Mouse (Mus musculus) midbrain, postnatal 0 days (tissue): ENCODE results near the gene S1pr3. TPM values are rescaled to one million over a fixed set of nuclear protein-coding genes. Genes with fewer than 3 reads are reported as not detected.
A peak's percentile ranks its signal among the peaks of the same experiment; 100 is the strongest.

Source experiments
- ATAC-seq: fragments of 200-750 bp; cut with Nextera tagmentation; 2 replicates; pipeline ENCODE4 v1.8.0; 2017; ENCODE audit warnings: moderate number of reproducible peaks, mild to moderate bottlenecking, moderate TSS enrichment, moderate library complexity; ENCODE audit not compliant: low FRiP score
- DNase-seq: peaks from one replicate; pipeline ENCODE4 v3.0.0-alpha.2; 2015; ENCODE audit warnings: low spot score
- H3K27ac ChIP-seq: fragments of 300-500 bp; sonication (generic); 2 replicates; pipeline ENCODE4 v1.5.1; 2014; ENCODE audit warnings: low read depth, mild to moderate bottlenecking, low read length, mixed read lengths
- H3K27me3 ChIP-seq: fragments of 300-500 bp; sonication (generic); 2 replicates; pipeline ENCODE4 v1.6.1; 2014; ENCODE audit warnings: low read length, control low read depth, mixed read lengths; ENCODE audit not compliant: insufficient read depth
- H3K36me3 ChIP-seq: fragments of 300-500 bp; sonication (generic); 2 replicates; pipeline ENCODE4 v1.6.1; 2014; ENCODE audit warnings: low read length, control low read depth, mixed read lengths; ENCODE audit not compliant: insufficient read depth
- H3K4me1 ChIP-seq: fragments of 300-500 bp; sonication (generic); 2 replicates; pipeline ENCODE4 v1.6.1; 2014; ENCODE audit warnings: mild to moderate bottlenecking, control low read depth, antibody characterized with exemption, low read length, mixed read lengths; ENCODE audit not compliant: insufficient read depth
- H3K4me2 ChIP-seq: fragments of 300-500 bp; sonication (generic); 2 replicates; pipeline ENCODE4 v1.6.1; 2014; ENCODE audit warnings: low read depth, mild to moderate bottlenecking, low read length, mixed read lengths; ENCODE audit not compliant: poor library complexity, severe bottlenecking
- H3K4me3 ChIP-seq: fragments of 300-500 bp; sonication (generic); 2 replicates; pipeline ENCODE4 v1.5.1; 2014; ENCODE audit warnings: low read depth, mild to moderate bottlenecking, low read length, moderate library complexity
- H3K9ac ChIP-seq: fragments of 300-500 bp; sonication (generic); replicated peaks from 2 replicates; pipeline ENCODE4 v1.6.1; 2014; ENCODE audit warnings: mild to moderate bottlenecking, low read length, moderate library complexity, mixed read lengths; ENCODE audit not compliant: poor library complexity, severe bottlenecking
- H3K9me3 ChIP-seq: fragments of 300-500 bp; sonication (generic); 2 replicates; pipeline ENCODE4 v1.6.1; 2016; ENCODE audit warnings: low read length, control low read depth
- CTCF ChIP-seq: IDR thresholded peaks from 2 replicates; pipeline ENCODE4 v1.5.1; 2016; ENCODE audit warnings: antibody characterized with exemption, mild to moderate bottlenecking
- WGBS: fragments of 180-500 bp; shearing (Covaris S2); extraction: QIAGEN DNeasy Blood & Tissue Kit; methylation state at CpG from one replicate; pipeline ENCODE4 v1.1.7; 2014; 5-methylcytosine and 5-hydroxymethylcytosine counted together
- polyA plus RNA-seq: library from polyadenylated mRNA; unstranded; fragments of >200 nt; fragmentation: Nextera tagmentation; extraction: Ambion mirVana; gene quantifications from 2 replicates; pipeline ENCODE4 v1.2.1, GENCODE M21; 2015
- total RNA-seq: library from RNA; depleted of rRNA; stranded (reverse); fragments of >200 nt; gene quantifications from 2 replicates; pipeline ENCODE4 v1.2.3, GENCODE M21; 2014; rRNA removed

Gene S1pr3
- total and polyA plus RNA-seq, 2 experiments from 2014 or later = 7.0 to 9.5 TPM

DNA sequence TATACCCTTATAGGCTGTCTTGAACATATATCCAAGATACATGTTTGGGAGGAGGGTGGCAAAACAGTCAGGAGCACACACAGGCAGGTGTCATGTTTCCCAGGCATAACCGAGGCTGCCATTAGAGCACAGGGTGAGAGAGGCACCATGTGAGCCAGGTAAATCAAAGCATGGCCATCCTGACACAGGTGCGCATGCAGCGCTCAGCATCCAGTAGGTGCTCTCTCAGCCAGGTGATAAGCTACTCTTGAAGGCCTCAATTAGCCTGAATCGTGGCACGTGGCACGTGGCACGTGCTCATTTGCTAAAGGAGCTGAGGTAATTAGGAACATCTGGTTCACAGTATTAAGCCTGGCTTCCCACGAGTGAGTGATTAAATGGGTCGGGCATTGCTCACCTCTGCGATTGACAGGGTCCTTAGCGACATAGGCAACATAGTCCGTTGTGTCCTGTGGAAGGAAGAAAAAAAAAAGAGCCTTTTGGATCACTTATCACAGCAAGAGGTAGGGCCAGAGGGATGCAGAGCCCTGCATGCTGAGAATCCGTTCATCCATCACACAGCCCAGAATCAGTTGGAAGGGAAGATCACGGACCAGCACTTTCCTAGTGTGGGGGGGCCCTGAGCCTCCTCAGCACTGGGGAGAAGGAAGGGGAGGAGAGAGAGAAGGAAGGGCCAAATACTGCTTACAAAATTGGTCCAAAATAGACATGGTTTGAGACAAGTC lies 57.8 kb downstream of the S1pr3 start:
- Histone ChIP-seq H3K36me3 (no peaks in the 10 kb centered on the region), H3K4me1 (no peaks in the 10 kb centered on the region), H3K4me2 (no peak overlapping the region), H3K27me3 (no peaks in the 10 kb centered on the region), H3K27ac (no peak overlapping the region), H3K9me3 (no peaks in the 10 kb centered on the region), H3K9ac (no peak overlapping the region), H3K4me3 (no peak overlapping the region)
- WGBS = 71% methylated on average over 14 of the region's 14 CpGs
- DNase-seq (peak; percentile 28), ATAC-seq (no peak)
- no peak for TF ChIP-seq CTCF

DNA sequence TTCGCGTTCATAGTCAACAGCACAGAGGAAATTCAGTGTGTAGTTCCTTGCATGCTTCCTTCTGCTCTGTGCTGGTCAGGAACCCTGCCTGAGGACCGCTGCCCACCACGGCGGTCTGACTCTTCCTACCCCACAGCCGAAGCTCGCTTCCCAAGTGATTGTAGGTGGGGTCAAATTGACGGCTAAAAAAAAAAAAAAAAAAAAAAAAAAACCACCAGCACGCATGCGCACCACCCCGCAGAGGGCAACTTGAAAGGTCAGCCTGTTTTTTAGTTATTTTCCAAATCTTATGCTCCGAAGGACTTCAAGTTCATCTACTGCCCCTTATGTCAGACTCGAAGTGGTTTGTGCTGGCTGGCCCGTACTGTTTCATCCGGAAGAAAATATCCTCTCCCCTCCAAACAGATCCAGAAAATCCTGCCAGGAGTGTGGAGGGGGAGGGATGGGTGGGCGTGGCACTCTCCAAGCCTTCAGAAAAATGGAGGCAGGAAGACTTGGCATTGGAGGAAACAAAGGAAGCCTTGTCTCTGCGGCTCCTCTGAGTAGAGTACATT lies 60.3 kb downstream of the S1pr3 start:
- no peak for ATAC-seq
- no peak for DNase-seq
- Histone ChIP-seq H3K36me3 (no peaks in the 10 kb centered on the region), H3K9me3 (no peaks in the 10 kb centered on the region), H3K27me3 (no peaks in the 10 kb centered on the region), H3K4me1 (no peaks in the 10 kb centered on the region), H3K4me3 (no peak overlapping the region), H3K9ac (no peak overlapping the region), H3K4me2 (no peak overlapping the region), H3K27ac (no peak overlapping the region)
- TF ChIP-seq CTCF = no peak
- WGBS = 80% methylated on average over 17 of the region's 17 CpGs

Other genes with a start within 250 kb of the S1pr3 start
- 3.4 and 6.7 TPM in 2 replicates for gene Nxnl2, start 237.6 kb upstream of the S1pr3 start, total RNA-seq
- 8.3 and 9.3 TPM in 2 replicates for gene Nxnl2, start 237.6 kb upstream of the S1pr3 start, polyA plus RNA-seq
- gene Shc3, start 160.8 kb downstream of the S1pr3 start, total RNA-seq = 110 and 119 TPM in 2 replicates
- 9.1 and 10.4 TPM in 2 replicates for gene Shc3, start 160.8 kb downstream of the S1pr3 start, polyA plus RNA-seq
- 16.3 and 23.0 TPM in 2 replicates for gene Cks2, start 236.6 kb downstream of the S1pr3 start, total RNA-seq
- 19.0 and 20.0 TPM in 2 replicates for gene Cks2, start 236.6 kb downstream of the S1pr3 start, polyA plus RNA-seq
- 15.2 and 15.7 TPM in 2 replicates for gene Secisbp2, start 243.1 kb downstream of the S1pr3 start, total RNA-seq
- gene Secisbp2, start 243.1 kb downstream of the S1pr3 start, polyA plus RNA-seq = 16.7 and 19.4 TPM in 2 replicates